13 mouse cellular contexts compared by ENCODE assay signal in the genomic region with DNA sequence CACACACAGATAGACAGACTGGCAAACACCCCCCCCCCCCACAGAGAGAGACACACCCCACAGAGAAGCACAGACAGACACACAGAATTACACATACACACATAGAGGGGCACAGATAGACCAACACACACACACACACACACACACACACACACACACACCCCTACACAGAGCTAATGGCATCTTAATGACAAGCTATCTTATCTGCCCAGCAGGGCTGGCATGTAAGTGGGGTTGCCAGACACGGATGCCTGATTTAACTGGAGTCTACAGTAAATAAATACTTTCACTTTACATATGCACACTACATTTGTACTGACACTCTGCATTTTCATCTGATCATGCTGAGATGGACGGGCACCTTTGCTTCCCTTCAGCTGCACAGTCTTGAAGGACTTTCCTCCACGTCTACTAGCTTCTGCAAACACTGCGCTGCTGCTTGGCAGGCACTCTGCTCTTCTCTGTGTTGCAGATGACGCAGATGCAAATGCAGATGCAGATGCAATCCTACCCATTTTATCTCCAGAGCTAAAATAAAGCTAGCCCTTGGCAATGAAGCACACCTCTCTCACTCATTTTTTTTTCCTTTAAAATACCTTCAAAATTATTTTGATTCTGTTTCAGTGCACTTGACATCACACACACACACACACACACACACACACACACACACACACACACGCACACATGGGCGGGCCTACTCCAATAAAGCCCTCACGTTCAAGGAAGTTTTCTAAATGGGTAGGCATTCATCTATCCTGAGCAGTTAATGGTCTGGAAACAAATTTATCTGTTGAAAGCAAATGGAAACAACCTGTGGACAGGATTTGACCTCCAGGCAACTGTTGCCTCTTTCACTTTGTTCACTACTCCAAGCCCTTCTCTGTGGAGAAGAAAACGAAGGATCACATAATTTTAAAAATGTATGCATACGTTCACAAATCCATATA. TPM values are rescaled to one million over a fixed set of nuclear protein-coding genes. Genes with fewer than 3 reads are reported as not detected.
DNase-seq lines count a peak whose midpoint lies in the region; ATAC-seq and TF ChIP-seq lines count a peak whose summit lies in the region.
"Had no signal": no experiment of that assay in that cellular context is flagged by ENCODE, and none has a peak within 500 bp of the region (broad histone marks: within the 10 kb centered on the region; RNA-seq: fewer than 3 reads in every experiment).

No protein-coding gene starts in this region.

- TF ChIP-seq CTCF in small intestine, adult 2 months (IDR thresholded peaks at IDR 0.05; ENCODE audit: extremely low read depth, insufficient read length, insufficient replicate concordance, low read depth, low read length) = no peak

- no peak for TF ChIP-seq POLR2A in small intestine, adult 2 months (IDR thresholded peaks at IDR 0.05; ENCODE audit: low read depth, low read length)

- DNase-seq in heart, adult 9 months (ENCODE audit: low spot score in 2 of 2) = no peak
- DNase-seq in right cerebral cortex, adult 18-20 months = peak; percentile 28
- no peak for DNase-seq in right cerebral cortex, adult 2 months (ENCODE audit: low spot score in 2 of 2)
- DNase-seq in liver = peak; percentile 43
- DNase-seq in B cell, adult 2 months = no peak
- DNase-seq: heart, postnatal 36 days; right cerebral cortex, postnatal 14 days had no signal

- H3K9me3 ChIP-seq in heart, embryonic 15.5 days (replicated peaks) = no peaks in the 10 kb centered on the region
- H3K9me3 ChIP-seq: embryonic facial prominence, embryonic 12.5 days had no signal

- WGBS in heart, embryonic 15.5 days = 59% methylated on average over 10 of the region's 10 CpGs
- 38% methylated on average over 10 of the region's 10 CpGs for WGBS in small intestine, adult 2 months

- ATAC-seq in heart, embryonic 15.5 days (replicated peaks; ENCODE audit: insufficient number of reproducible peaks, insufficient read depth, low FRiP score, low read depth) = 0 out of 2 replicates have a peak, but pooled peaks have one; percentile 18
- ATAC-seq in granulocyte monocyte progenitor cell, adult 5-6 weeks (replicated peaks; ENCODE audit: poor library complexity, severe bottlenecking) = no peak
- ATAC-seq: forebrain, embryonic 16.5 days had no signal

- peaks cover 25% of the 10 kb centered on the region for H3K4me1 ChIP-seq in heart, embryonic 15.5 days (replicated peaks)
- peaks cover 21% of the 10 kb centered on the region; the same call in 1 of the 2 replicates for H3K4me1 ChIP-seq in small intestine, adult 2 months (ENCODE audit: control insufficient read depth, insufficient read depth, insufficient read length, low read length)

- H3K36me3 ChIP-seq in heart, embryonic 15.5 days = no peaks in the 10 kb centered on the region
- no peaks in the 10 kb centered on the region for H3K36me3 ChIP-seq in small intestine, adult 2 months (ENCODE audit: control insufficient read depth, insufficient read depth, low read length)
- H3K36me3 ChIP-seq: embryonic facial prominence, embryonic 12.5 days had no signal

- H3K27me3 ChIP-seq in heart, embryonic 15.5 days = no peaks in the 10 kb centered on the region
- H3K27me3 ChIP-seq in small intestine, adult 2 months (ENCODE audit: control insufficient read depth, insufficient read depth, low read length) = no peaks in the 10 kb centered on the region
- H3K27me3 ChIP-seq: CH12.LX; embryonic facial prominence, embryonic 12.5 days had no signal

- H3K9ac ChIP-seq in heart, embryonic 15.5 days = no peak overlapping the region
- H3K9ac ChIP-seq: embryonic facial prominence, embryonic 12.5 days had no signal

- no peak overlapping the region for H3K4me3 ChIP-seq in heart, embryonic 15.5 days
- no peak overlapping the region for H3K4me3 ChIP-seq in small intestine, adult 2 months (ENCODE audit: low read depth, low read length)
- H3K4me3 ChIP-seq: embryonic facial prominence, embryonic 12.5 days had no signal

- H3K27ac ChIP-seq in heart, embryonic 15.5 days = no peak overlapping the region
- peak overlapping the region; percentile 12; the same call in 1 of the 2 replicates for H3K27ac ChIP-seq in small intestine, adult 2 months (ENCODE audit: insufficient read depth, low read depth, low read length)
- H3K27ac ChIP-seq: embryonic facial prominence, embryonic 12.5 days had no signal

- H3K4me2 ChIP-seq in heart, embryonic 15.5 days = 0 out of 2 replicates have a peak overlapping the region, but pooled peaks have one; percentile 21
- H3K4me2 ChIP-seq: embryonic facial prominence, embryonic 12.5 days had no signal

RNA-seq across cellular contexts. Expression of a gene that starts 15.3 kb away (rescaled TPM):
- 3.9 and 6.8 TPM in 2 replicates for polyA plus RNA-seq in heart, embryonic 15.5 days (2015; fragmentation: Nextera tagmentation; extraction: Ambion mirVana)
- polyA plus RNA-seq in small intestine, adult 2 months (2012; rRNA removed) = 4.7 and 4.9 TPM in 2 replicates
- not detected in 2 replicates for total RNA-seq in granulocyte monocyte progenitor cell, adult 5-6 weeks (2014; fragmentation: Nextera tagmentation)
- not detected in 2 replicates for total RNA-seq in granulocyte monocyte progenitor cell, adult 5-6 weeks (2017)

Comparison
In these comparisons a context has a peak if more than half of its experiments do, and no peak if none do; other contexts are left out.
1. DNase-seq: peak in right cerebral cortex, adult 18-20 months (single experiment) and liver (single experiment); none in heart, adult 9 months (0 of 2), right cerebral cortex, adult 2 months (0 of 2) and B cell, adult 2 months (0 of 2).